Mouse (Mus musculus) limb, embryonic 15.5 days (tissue): Measurements from ENCODE around the gene Fbxl16. TPM values are rescaled to one million over a fixed set of nuclear protein-coding genes. Genes with fewer than 3 reads are reported as not detected.
A peak's percentile ranks its signal among the peaks of the same experiment; 100 is the strongest.

Source experiments
- ATAC-seq: fragments of 200-750 bp; cut with Nextera tagmentation; 2 replicates; pipeline ENCODE4 v1.8.0; 2017; ENCODE audit warnings: low read depth, moderate TSS enrichment; ENCODE audit not compliant: insufficient number of reproducible peaks, low FRiP score, low TSS enrichment
- H3K27ac ChIP-seq: fragments of 300-500 bp; sonication (generic); 2 replicates; pipeline ENCODE4 v1.5.1; 2015; ENCODE audit warnings: moderate library complexity, mild to moderate bottlenecking, inconsistent platforms
- H3K27me3 ChIP-seq: fragments of 300-500 bp; sonication (generic); 2 replicates; pipeline ENCODE4 v1.6.1; 2015; ENCODE audit warnings: inconsistent platforms
- H3K36me3 ChIP-seq: fragments of 300-500 bp; sonication (generic); 2 replicates; pipeline ENCODE4 v1.6.1; 2015; ENCODE audit warnings: inconsistent platforms
- H3K4me1 ChIP-seq: fragments of 300-500 bp; sonication (generic); 2 replicates; pipeline ENCODE4 v1.6.1; 2015; ENCODE audit warnings: inconsistent platforms
- H3K4me2 ChIP-seq: fragments of 300-500 bp; sonication (generic); 2 replicates; pipeline ENCODE4 v1.6.1; 2015; ENCODE audit warnings: mild to moderate bottlenecking, inconsistent platforms
- H3K4me3 ChIP-seq: fragments of 300-500 bp; sonication (generic); 2 replicates; pipeline ENCODE4 v1.5.1; 2015; ENCODE audit warnings: mild to moderate bottlenecking, inconsistent platforms
- H3K9ac ChIP-seq: fragments of 300-500 bp; sonication (generic); 2 replicates; pipeline ENCODE4 v1.6.1; 2015; ENCODE audit warnings: inconsistent platforms
- H3K9me3 ChIP-seq: fragments of 300-500 bp; sonication (generic); 2 replicates; pipeline ENCODE4 v1.6.1; 2016; ENCODE audit warnings: inconsistent platforms
- WGBS: fragments of 180-500 bp; shearing (Covaris S2); methylation state at CpG from one replicate; pipeline ENCODE4 v1.1.7; 2015; 5-methylcytosine and 5-hydroxymethylcytosine counted together
- polyA plus RNA-seq: library from polyadenylated mRNA; unstranded; fragments of >200 nt; fragmentation: Nextera tagmentation; extraction: Ambion mirVana; gene quantifications from 2 replicates; pipeline ENCODE4 v1.2.1, GENCODE M21; 2015

The Fbxl16 gene
- polyA plus RNA-seq, 1 experiment from 2014 or later, result 2.7 TPM

DNA sequence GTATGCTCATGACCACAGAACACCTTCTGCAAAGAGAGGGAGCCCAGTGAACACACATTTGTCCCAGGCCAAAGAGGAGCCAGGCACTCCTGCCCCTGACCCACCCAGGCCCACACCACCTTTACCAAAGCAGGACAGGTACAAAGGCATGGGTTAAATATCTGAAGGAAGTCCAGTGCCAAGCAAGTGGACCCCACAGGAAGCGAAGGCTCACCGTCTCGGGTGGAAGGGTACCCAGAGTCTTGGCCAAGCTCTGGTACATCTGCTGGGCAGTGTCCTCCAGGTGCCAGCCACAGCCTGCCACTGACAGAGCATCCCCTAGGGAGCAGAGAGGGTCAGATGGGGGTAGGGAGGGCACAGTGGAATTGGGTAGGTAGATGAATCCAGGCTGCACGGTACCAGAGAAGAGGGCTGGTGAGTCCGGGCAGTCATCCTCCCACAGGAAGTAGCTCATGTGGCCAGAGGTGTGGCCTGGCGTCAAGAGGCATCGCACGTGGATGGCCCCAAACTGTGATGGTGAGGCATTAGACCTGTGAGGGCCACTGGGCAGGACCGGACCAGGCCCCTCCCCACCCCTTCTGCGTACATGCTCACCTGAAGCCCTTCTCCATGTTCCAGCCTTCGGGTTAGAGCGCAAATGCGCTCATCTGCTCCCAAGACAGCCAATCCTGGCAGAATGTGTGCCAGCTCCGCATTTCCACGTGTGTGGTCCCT is 24.9 kb upstream of the Fbxl16 start:
- Histone ChIP-seq H3K27ac (no peak overlapping the region), H3K9ac (0 out of 2 replicates have a peak overlapping the region, but pooled peaks have one; percentile 73), H3K36me3 (peaks cover 62% of the 10 kb centered on the region), H3K27me3 (no peaks in the 10 kb centered on the region), H3K4me2 (peak overlapping the region; percentile 74), H3K4me1 (peaks cover 29% of the 10 kb centered on the region), H3K9me3 (no peaks in the 10 kb centered on the region), H3K4me3 (peak overlapping the region; percentile 79)
- no peak for ATAC-seq
- WGBS, result 75% methylated on average over 15 of the region's 15 CpGs

DNA sequence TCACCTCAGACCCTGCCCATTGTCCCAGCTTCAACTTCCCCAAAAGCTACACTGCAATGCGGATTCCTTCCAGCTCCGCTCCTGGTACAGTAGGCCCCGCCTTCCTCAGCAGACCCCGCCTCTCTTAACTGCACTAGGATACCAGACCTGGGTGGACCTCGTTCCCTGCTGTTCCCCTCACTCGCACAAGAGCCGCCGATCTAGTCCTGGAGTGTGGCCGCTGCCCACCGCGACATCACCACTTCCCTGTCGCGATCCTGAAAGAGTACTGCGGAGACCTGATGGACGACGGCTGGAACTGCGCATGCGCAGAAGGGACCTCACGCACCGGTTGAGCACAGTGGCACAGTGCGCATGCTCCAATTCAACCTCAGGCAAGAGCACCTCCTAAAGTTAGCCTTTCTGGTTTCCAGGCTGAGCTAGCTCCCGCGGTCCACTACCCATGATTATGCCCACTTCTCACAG is 23.6 kb upstream of the Fbxl16 start, which contains the start of gene Haghl:
Gene Haghl, minus strand, starts transcription at position 393 of the 465 bp plus-strand sequence.
- peaks cover 57% of the 10 kb centered on the region for H3K36me3 ChIP-seq
- H3K9me3 ChIP-seq, result no peaks in the 10 kb centered on the region

DNA sequence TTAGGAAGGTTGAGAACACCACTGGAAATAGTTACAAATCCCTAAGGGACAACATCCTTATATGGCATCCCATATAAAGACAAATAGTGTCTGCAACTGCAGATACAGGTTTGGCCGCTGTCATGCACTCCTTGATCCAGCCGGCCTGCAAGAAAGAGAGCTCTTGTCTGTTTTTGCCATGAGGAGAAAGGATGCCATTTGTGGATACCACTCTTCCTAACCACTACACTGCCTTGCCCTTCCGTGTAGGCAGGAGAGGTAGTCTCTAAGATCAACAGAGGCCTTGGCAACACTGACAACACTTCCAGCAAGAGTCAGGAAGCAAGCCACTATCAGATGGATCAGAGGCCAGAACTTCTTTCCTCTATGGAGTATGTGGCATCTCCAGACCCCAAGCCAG is 22.6 kb upstream of the Fbxl16 start, which contains the start of gene Ccdc78:
Gene Ccdc78, plus strand, starts transcription at position 301 of the 400 bp plus-strand sequence.
- peak within 1 kb of the TSS; percentile 73 for H3K9ac ChIP-seq
- peaks cover 38% of the 10 kb centered on the region for H3K4me1 ChIP-seq
- peak within 1 kb of the TSS; percentile 94 for H3K27ac ChIP-seq
- ATAC-seq, result no peak
- no peaks in the 10 kb centered on the region for H3K27me3 ChIP-seq
- H3K4me3 ChIP-seq, result peak within 1 kb of the TSS; percentile 79
- WGBS, result 76% methylated on average over 3 of the region's 3 CpGs
- H3K36me3 ChIP-seq, result peaks cover 48% of the 10 kb centered on the region
- no peaks in the 10 kb centered on the region for H3K9me3 ChIP-seq
- peak within 1 kb of the TSS; percentile 74 for H3K4me2 ChIP-seq

More for the DNA sequence above, 23.6 kb upstream of the Fbxl16 start, which contains the start of gene Haghl:
- peak within 1 kb of the TSS; percentile 79 for H3K4me3 ChIP-seq
- ATAC-seq, result peak; percentile 79
- H3K9ac ChIP-seq, result peak within 1 kb of the TSS; percentile 73
- WGBS, result under 1% methylated on average over 23 of the region's 23 CpGs
- H3K27ac ChIP-seq, result peak within 1 kb of the TSS; percentile 94
- peaks cover 29% of the 10 kb centered on the region for H3K4me1 ChIP-seq
- peak within 1 kb of the TSS; percentile 74 for H3K4me2 ChIP-seq
- no peaks in the 10 kb centered on the region for H3K27me3 ChIP-seq

DNA sequence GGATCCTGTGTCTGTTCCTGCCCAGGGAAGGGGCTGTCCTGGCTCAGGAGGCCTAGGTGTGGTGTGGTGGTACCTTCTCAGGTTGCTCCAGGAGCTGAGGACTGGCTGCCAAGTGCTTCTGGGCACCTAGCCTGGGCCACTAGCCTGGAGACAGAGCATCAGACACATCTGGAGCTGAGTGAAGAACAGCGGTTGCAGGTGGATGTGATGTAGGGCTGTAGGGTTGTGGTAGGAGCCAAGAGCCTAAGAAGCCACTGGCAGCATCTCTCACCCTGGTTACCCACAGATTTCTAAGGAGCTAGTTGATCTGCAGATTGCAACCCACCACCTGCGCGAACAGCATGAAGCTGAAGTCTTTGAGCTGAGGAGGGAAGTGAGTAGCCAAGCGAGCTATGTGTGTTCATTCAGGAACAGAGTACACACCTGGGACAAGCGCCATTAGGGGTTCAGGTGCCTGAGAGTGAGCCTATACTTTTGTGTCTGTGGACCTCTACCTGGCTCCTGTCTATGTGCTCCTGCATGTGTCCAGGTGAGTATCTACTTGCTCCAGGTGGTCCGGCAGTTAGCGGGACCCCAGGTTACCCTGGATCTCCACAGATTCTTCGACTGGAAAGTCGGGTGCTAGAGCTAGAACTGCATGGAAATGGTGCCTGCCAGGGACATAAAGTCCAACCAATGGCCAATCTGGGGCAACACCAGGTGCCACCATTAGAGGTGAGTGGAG is 21.9 kb upstream of the Fbxl16 start:
- no peak for ATAC-seq
- no peak overlapping the region for H3K27ac ChIP-seq
- 88% methylated on average over 9 of the region's 9 CpGs for WGBS
- H3K27me3 ChIP-seq, result no peaks in the 10 kb centered on the region
- peaks cover 43% of the 10 kb centered on the region for H3K4me1 ChIP-seq
- no peak overlapping the region for H3K9ac ChIP-seq
- no peak overlapping the region for H3K4me3 ChIP-seq
- H3K4me2 ChIP-seq, result no peak overlapping the region
- peaks cover 41% of the 10 kb centered on the region for H3K36me3 ChIP-seq
- H3K9me3 ChIP-seq, result no peaks in the 10 kb centered on the region

DNA sequence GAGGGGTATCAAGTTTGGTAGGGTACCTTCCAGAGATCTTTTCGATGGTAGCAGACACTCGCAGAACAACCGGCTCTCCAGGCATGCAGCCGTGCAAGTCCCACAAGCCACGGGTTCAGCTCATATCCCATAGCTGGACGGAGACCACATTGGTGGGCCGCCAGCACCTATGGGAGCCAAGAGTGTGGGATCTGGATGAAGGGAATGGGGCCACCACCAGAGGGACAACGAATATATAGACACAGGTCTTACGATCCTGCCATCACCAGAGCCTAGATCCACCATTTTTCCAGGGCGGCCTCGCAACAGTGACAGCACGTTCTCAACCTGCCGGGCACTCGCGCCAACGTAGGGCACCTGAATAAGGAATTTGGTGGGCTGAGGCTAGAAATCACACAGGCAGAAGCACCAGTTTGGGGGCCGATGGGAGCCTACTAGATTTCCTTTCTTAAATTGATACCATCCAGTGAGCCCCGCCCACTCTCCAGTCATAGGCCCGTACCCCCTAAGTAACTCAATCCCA is 17.5 kb upstream of the Fbxl16 start:
- Histone ChIP-seq H3K27ac (peak overlapping the region; percentile 93), H3K4me2 (peak overlapping the region; percentile 74), H3K27me3 (no peaks in the 10 kb centered on the region), H3K9ac (peak overlapping the region; percentile 64; the same call in 1 of the 2 replicates), H3K4me1 (peaks cover 49% of the 10 kb centered on the region), H3K4me3 (peak overlapping the region; percentile 66), H3K9me3 (no peaks in the 10 kb centered on the region), H3K36me3 (peaks cover 23% of the 10 kb centered on the region)
- no peak for ATAC-seq
- 26% methylated on average over 19 of the region's 19 CpGs for WGBS

DNA sequence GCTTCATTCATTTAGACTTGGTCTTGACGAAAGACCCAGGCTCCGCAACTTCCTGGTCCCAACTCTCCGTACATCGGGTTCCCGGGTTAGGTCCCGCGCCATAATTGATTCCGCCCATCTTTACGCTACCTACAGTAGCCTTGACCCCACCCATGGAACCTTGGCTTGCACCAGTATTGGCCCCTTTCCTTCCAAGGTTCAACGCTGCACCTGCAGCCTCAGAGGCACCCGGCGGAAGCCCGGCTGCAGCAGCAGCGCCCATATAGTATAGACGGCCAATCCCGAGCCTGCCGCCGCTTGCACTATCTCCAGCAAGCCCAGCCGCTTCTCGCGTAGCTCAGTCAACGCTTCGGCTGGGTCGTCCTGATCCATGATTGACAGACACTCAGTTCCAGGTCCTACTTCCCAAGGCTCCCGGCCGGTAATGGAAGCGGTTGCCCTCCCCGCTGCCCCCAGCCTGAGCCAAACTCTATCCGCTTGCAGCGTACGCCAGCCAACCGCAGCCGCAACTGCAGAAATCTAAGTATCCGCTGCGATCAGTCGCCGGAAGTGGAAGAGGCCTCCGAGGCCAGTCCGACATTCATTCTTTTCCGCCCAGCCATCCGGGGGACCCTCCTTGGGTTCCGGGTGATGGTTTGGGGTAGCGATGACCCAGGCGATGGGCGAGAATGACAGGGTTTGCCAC is 16.9 kb upstream of the Fbxl16 start:
- under 1% methylated on average over 45 of the region's 45 CpGs for WGBS
- H3K4me2 ChIP-seq, result peak overlapping the region; percentile 74
- peak overlapping the region; percentile 64 for H3K9ac ChIP-seq
- H3K4me3 ChIP-seq, result peak overlapping the region; percentile 66
- peak overlapping the region; percentile 93 for H3K27ac ChIP-seq
- H3K36me3 ChIP-seq, result peaks cover 23% of the 10 kb centered on the region
- H3K27me3 ChIP-seq, result no peaks in the 10 kb centered on the region
- no peaks in the 10 kb centered on the region for H3K9me3 ChIP-seq
- ATAC-seq, result 0 out of 2 replicates have a peak, but pooled peaks have one; percentile 50
- H3K4me1 ChIP-seq, result peaks cover 50% of the 10 kb centered on the region

DNA sequence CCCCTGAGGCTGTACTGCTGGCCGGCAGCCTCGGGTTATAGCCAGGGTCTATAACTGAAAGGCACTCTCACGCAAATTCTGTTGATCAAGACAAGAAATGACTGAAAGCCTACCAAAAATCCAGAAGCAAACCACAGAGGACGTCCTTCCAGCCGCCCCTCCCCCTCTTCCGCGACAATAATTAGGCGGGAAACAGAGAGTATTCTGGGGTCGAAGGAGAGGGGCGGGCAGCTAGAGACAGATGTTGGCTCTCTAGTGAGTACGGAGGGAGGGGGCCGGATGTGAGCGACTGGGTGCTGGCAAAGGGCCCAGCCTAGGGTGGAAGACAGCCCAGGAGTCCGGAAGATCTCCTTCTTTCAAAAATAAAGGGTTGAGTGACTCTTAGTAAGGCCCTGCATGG is 16.3 kb upstream of the Fbxl16 start, which contains the start of gene Fam173a:
Gene Fam173a, minus strand, starts transcription at position 287 of the 400 bp plus-strand sequence.
- Histone ChIP-seq H3K4me1 (peaks cover 57% of the 10 kb centered on the region), H3K27ac (peak within 1 kb of the TSS; percentile 93), H3K27me3 (no peaks in the 10 kb centered on the region), H3K36me3 (peaks cover 20% of the 10 kb centered on the region), H3K4me3 (peak within 1 kb of the TSS; percentile 66), H3K9me3 (no peaks in the 10 kb centered on the region), H3K9ac (peak within 1 kb of the TSS; percentile 64), H3K4me2 (peak within 1 kb of the TSS; percentile 74)
- WGBS, result under 1% methylated on average over 14 of the region's 14 CpGs
- 0 out of 2 replicates have a peak, but pooled peaks have one; percentile 46 for ATAC-seq

DNA sequence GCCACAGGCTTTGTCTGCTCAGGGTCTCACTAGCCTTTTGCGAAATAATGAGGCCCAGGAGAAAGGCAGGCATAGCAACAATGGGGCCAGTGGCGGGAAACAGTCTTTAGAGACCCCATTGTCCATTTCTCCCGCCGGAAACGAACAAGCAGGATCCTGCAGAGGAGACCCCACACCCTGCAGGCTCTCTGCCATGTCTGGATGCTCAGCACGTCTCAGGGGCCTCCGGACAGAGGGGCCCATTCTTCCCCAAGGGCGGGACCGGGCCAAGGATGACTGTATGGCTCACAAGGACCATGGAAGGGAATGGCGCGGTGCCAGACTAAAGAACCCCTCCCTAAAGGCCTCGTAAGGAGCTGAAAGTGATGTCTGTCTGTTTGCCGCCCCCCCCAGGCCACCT is 14.7 kb upstream of the Fbxl16 start:
- H3K36me3 ChIP-seq, result peaks cover 9% of the 10 kb centered on the region
- H3K27me3 ChIP-seq, result no peaks in the 10 kb centered on the region
- no peak overlapping the region for H3K9ac ChIP-seq
- 82% methylated on average over 13 of the region's 13 CpGs for WGBS
- no peak overlapping the region for H3K4me3 ChIP-seq
- H3K4me2 ChIP-seq, result no peak overlapping the region
- H3K9me3 ChIP-seq, result no peaks in the 10 kb centered on the region
- no peak for ATAC-seq
- peaks cover 58% of the 10 kb centered on the region for H3K4me1 ChIP-seq
- H3K27ac ChIP-seq, result no peak overlapping the region

DNA sequence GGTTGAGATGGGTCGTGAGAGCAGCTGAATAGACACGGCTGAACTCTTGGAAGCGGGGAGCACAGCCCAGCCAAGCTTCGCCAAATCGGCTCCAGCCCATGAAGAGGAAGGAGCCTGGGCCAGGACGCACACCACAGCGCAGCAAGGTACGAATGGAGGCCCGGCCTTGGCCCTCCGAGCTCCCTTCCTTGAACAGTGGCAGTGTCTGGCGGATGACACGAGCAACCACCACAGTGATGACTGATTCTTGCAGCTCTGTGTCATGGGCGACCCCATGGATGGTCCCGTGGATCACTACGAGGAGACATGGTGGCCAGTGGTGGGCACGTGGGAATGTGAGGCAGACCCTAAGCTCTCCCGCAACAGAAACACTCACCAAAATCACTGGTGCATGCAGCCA is 13.9 kb upstream of the Fbxl16 start:
- H3K9ac ChIP-seq, result no peak overlapping the region
- H3K4me1 ChIP-seq, result peaks cover 58% of the 10 kb centered on the region
- peak overlapping the region; percentile 68; the same call in 1 of the 2 replicates for H3K4me2 ChIP-seq
- H3K9me3 ChIP-seq, result no peaks in the 10 kb centered on the region
- H3K36me3 ChIP-seq, result 0 out of 2 replicates have a peak, but pooled peaks cover 3% of the 10 kb centered on the region
- no peaks in the 10 kb centered on the region for H3K27me3 ChIP-seq
- WGBS, result 89% methylated on average over 17 of the region's 17 CpGs
- no peak for ATAC-seq
- H3K27ac ChIP-seq, result no peak overlapping the region
- 0 out of 2 replicates have a peak overlapping the region, but pooled peaks have one; percentile 79 for H3K4me3 ChIP-seq

DNA sequence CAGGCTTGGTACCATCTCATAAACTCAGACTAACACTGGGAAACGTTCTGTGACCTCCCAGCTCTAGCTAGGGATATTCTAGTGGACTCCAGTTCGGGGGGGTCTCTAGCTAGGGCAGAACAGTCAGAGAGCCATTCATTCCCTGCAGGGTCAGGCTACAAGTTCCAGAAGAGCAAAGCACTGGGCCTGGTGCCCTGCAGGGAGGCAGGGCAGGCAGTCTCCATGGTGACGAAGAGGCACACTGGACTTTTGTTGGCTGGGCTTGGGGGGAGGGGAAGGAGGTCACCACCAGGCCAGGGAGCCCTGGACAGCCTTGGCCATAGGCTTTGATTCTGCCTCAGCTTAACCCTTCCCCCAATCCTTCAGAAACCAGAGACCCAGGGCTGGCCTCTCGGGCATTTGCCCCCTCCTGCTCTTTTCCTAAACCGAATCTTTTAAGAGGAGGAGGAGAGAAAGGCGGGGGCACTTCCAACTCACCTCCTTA is 13.2 kb upstream of the Fbxl16 start, which contains the start of gene AC134908.4:
Gene AC134908.4, minus strand, starts transcription at position 51 of the 484 bp plus-strand sequence.
- no peak within 1 kb of the TSS for H3K27ac ChIP-seq
- WGBS, result 28% methylated on average over 6 of the region's 6 CpGs
- peak within 1 kb of the TSS; percentile 68 for H3K4me2 ChIP-seq

More for the DNA sequence above, 13.2 kb upstream of the Fbxl16 start, which contains the start of gene AC134908.4:
- ATAC-seq, result no peak
- Histone ChIP-seq H3K4me1 (peaks cover 55% of the 10 kb centered on the region), H3K27me3 (no peaks in the 10 kb centered on the region), H3K36me3 (0 out of 2 replicates have a peak, but pooled peaks cover 3% of the 10 kb centered on the region), H3K9ac (peak within 1 kb of the TSS; percentile 56), H3K9me3 (no peaks in the 10 kb centered on the region), H3K4me3 (peak within 1 kb of the TSS; percentile 79)
